Mouse (Mus musculus) cerebellum, adult 9-10 months (tissue): Measurements from ENCODE around the gene Plin5.

ENCODE experiments used
- DNase-seq: peaks from one replicate; pipeline ENCODE4 v3.0.0; 2022

Plin5 gene

GRCm38 (mm10) chr17:56132661-56133060, 15.3 kb upstream of the Plin5 start:
- DNase-seq = peak; percentile 84

GRCm38 (mm10) chr17:56131814-56132213, 14.4 kb upstream of the Plin5 start:
- DNase-seq = peak; percentile 77

- DNase-seq = no peak
These were observed 13.7 kb upstream of the Plin5 start for GRCm38 (mm10) chr17:56131136-56131535.

GRCm38 (mm10) chr17:56128246-56128645, 10.8 kb upstream of the Plin5 start:
- DNase-seq = no peak

GRCm38 (mm10) chr17:56126175-56126574, 8.8 kb upstream of the Plin5 start:
- no peak for DNase-seq

- DNase-seq = no peak
These were observed 7.9 kb upstream of the Plin5 start for GRCm38 (mm10) chr17:56125276-56125630.

- DNase-seq = no peak
These were observed 7.2 kb upstream of the Plin5 start for GRCm38 (mm10) chr17:56124377-56125275.

- no peak for DNase-seq
These were observed 6.4 kb upstream of the Plin5 start for GRCm38 (mm10) chr17:56123681-56124340.

GRCm38 (mm10) chr17:56123161-56123560, 5.8 kb upstream of the Plin5 start:
- DNase-seq = no peak

- DNase-seq = no peak
These were observed 4.4 kb upstream of the Plin5 start, which contains the start of gene Lrg1 for GRCm38 (mm10) chr17:56121826-56122225. Gene Lrg1 (minus strand): TSS chr17:56122001.

- no peak for DNase-seq
These were observed 2.8 kb upstream of the Plin5 start for GRCm38 (mm10) chr17:56119981-56120880.

GRCm38 (mm10) chr17:56119431-56119830, 2.0 kb upstream of the Plin5 start:
- no peak for DNase-seq

- DNase-seq = no peak
These were observed 1.2 kb downstream of the Plin5 start for GRCm38 (mm10) chr17:56116193-56116592.

GRCm38 (mm10) chr17:56112743-56113142, 4.7 kb downstream of the Plin5 start:
- no peak for DNase-seq

- peak; percentile 81 for DNase-seq
These were observed 5.5 kb downstream of the Plin5 start for GRCm38 (mm10) chr17:56111864-56112263.

- DNase-seq = no peak
These were observed 6.4 kb downstream of the Plin5 start for GRCm38 (mm10) chr17:56111021-56111420.

- no peak for DNase-seq
These were observed 6.8 kb downstream of the Plin5 start for GRCm38 (mm10) chr17:56110571-56110970.

- DNase-seq = no peak
These were observed 8.0 kb downstream of the Plin5 start, which contains the start of gene Plin4 for GRCm38 (mm10) chr17:56109219-56110051. Gene Plin4 (minus strand): TSS chr17:56109803.

GRCm38 (mm10) chr17:56108334-56109044, 8.9 kb downstream of the Plin5 start:
- DNase-seq = no peak

- DNase-seq = no peak
These were observed 9.7 kb downstream of the Plin5 start for GRCm38 (mm10) chr17:56107736-56108135.

- DNase-seq = no peak
These were observed 10.4 kb downstream of the Plin5 start for GRCm38 (mm10) chr17:56106981-56107380.
